Mouse (Mus musculus) liver, embryonic 14 days (tissue): ENCODE data around the gene Srp54a. TPM values are rescaled to one million over a fixed set of nuclear protein-coding genes. Genes with fewer than 3 reads are reported as not detected.

Experiments
- polyA plus RNA-seq: library from polyadenylated mRNA; depleted of rRNA; stranded (reverse); fragments of >200 nt; gene quantifications from 2 replicates; pipeline ENCODE4 v1.2.3, GENCODE M21; 2012; rRNA removed

Srp54a gene
- 19.7 and 21.0 TPM in 2 replicates for polyA plus RNA-seq

DNA sequence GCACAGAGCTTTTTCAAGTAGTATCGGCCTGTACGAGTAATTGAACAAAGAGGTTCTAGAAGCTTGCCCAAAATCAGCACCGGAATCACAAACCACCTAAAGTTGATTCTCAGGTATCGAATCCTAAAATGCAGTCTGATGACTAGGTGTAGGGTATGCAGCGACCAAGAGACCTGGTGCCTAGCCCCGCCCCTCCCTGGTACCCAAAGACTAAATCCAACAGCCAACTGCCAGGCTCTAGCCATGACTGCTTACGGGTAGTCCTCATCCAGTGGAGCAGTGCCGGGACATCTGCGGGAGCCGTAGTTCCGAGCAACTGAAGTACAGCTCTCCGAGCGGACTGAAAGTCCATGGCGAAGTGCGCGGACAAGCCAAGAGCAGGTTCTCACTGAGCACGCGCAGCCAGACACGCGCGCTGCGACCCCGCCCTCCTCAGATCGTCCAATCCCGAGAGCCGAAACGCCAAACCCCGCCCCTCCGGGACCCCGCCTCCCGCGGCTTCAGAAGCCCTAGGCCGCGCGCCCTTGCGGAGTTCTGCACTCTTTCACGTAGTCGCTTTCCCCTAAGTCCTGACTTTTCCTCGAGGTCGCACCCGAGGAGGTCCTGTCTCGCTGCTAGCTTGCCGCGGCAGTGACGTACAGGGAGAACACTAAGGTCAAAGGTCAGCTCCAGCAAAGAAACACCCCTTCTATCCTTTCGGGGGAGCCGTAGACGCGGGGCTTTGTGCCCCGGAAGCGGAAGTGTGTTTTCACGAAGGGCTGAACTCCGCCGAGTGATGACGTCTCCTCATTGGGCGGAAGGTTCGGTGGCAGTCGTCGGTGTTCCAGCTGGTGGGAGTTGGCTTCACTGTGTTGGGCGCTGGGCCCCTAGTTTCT is at the start of gene Srp54a, which contains the start of gene 2700097O09Rik:
TSS of gene Srp54a (plus strand) at position 537 of the 875 bp plus-strand sequence.
TSS of gene 2700097O09Rik (minus strand) at position 385 of the 875 bp plus-strand sequence.

DNA sequence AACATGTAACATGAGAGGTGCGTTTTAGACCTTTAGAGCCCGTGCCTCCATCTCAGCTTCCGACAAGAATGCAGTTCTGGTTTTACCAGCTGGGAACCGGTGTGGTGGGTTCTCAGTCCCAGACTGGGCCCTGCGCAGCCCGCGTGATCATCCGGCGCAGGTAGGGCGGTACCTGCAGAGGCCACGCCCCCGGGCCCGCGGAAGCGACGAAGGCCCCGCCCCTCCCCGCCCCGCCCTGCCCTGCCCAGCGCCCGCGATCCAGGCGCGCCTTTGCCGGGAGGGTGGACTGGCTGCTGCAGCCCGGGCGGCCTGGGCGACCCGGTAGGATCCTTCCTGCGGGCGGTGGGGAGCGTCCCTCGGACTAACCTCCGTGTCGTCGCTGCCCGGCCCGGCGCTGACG is 44.2 kb downstream of the Srp54a start, which contains the start of gene Fam177a:
TSS of gene Fam177a (plus strand) at position 228 of the 400 bp plus-strand sequence.

DNA sequence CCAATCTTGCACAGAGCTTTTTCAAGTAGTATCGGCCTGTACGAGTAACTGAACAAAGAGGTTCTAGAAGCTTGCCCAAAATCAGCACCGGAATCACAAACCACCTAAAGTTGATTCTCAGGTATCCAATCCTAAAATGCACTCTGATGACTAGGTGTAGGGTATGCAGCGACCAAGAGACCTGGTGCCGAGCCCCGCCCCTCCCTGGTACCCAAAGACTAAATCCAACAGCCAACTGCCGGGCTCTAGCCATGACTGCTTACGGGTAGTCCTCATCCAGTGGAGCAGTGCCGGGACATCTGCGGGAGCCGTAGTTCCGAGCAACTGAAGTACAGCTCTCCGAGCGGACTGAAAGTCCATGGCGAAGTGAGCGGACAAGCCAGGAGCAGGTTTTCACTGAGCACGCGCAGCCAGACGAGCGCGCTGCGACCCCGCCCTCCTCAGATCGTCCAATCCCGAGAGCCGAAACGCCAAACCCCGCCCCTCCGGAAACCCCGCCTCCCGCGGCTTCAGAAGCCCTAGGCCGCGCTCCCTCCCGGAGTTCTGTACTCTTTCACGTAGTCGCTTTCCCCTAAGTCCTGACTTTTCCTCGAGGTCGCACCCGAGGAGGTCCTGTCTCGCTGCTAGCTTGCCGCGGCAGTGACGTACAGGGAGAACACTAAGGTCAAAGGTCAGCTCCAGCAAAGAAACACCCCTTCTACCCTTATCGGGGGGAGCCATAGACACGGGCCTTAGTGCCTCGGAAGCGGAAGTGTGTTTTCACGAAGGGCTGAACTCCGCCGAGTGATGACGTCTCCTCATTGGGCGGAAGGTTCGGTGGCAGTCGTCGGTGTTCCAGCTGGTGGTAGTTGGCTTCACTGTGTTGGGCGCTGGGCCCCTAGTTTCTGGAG is 74.7 kb downstream of the Srp54a start, which contains the start of gene Srp54b:
TSS of gene Srp54b (plus strand) at position 546 of the 890 bp plus-strand sequence.

Other genes starting within 250 kb of the Srp54a start
- gene Cfl2, start 217.4 kb upstream of the Srp54a start, polyA plus RNA-seq: 9.5 and 10.2 TPM in 2 replicates
- gene Gm20403, start 93.7 kb upstream of the Srp54a start, polyA plus RNA-seq: not detected in 2 replicates
- gene Baz1a, start 65.9 kb upstream of the Srp54a start, polyA plus RNA-seq: 18.3 and 21.1 TPM in 2 replicates
- 13.7 and 16.3 TPM in 2 replicates for gene 2700097O09Rik, start 152 bp upstream of the Srp54a start, polyA plus RNA-seq
- 4.4 and 4.8 TPM in 2 replicates for gene Fam177a, start 44.2 kb downstream of the Srp54a start, polyA plus RNA-seq
- 15.0 and 15.1 TPM in 2 replicates for gene Srp54b, start 74.8 kb downstream of the Srp54a start, polyA plus RNA-seq
- not detected in 2 replicates for gene 1700047I17Rik2, start 119.3 kb downstream of the Srp54a start, polyA plus RNA-seq
- gene Srp54c, start 149.9 kb downstream of the Srp54a start, polyA plus RNA-seq: 22.3 and 22.4 TPM in 2 replicates
- gene 1110008L16Rik, start 219.3 kb downstream of the Srp54a start, polyA plus RNA-seq: 5.5 and 5.7 TPM in 2 replicates
- gene Ppp2r3c, start 222.7 kb downstream of the Srp54a start, polyA plus RNA-seq: 5.4 and 6.2 TPM in 2 replicates